Mouse (Mus musculus) liver, embryonic 15.5 days (tissue): ENCODE measurements around the gene Kdm1b. TPM values are rescaled to one million over a fixed set of nuclear protein-coding genes. Genes with fewer than 3 reads are reported as not detected.

Experiments used
- ATAC-seq: fragments of 200-750 bp; cut with Nextera tagmentation; 2 replicates; pipeline ENCODE4 v1.8.0; 2017; ENCODE audit warnings: moderate number of reproducible peaks, mild to moderate bottlenecking, moderate library complexity; ENCODE audit not compliant: insufficient read depth
- H3K27ac ChIP-seq: fragments of 300-500 bp; sonication (generic); replicated peaks from 2 replicates; pipeline ENCODE4 v1.5.1; 2015; ENCODE audit warnings: mild to moderate bottlenecking, inconsistent platforms
- H3K27me3 ChIP-seq: fragments of 300-500 bp; sonication (generic); 2 replicates; pipeline ENCODE4 v1.6.1; 2015; ENCODE audit warnings: mild to moderate bottlenecking, inconsistent platforms
- H3K36me3 ChIP-seq: fragments of 300-500 bp; sonication (generic); replicated peaks from 2 replicates; pipeline ENCODE4 v1.6.1; 2015; ENCODE audit warnings: moderate library complexity, mild to moderate bottlenecking, inconsistent platforms
- H3K4me1 ChIP-seq: fragments of 300-500 bp; sonication (generic); replicated peaks from 2 replicates; pipeline ENCODE4 v1.6.1; 2015; ENCODE audit warnings: inconsistent platforms
- H3K4me2 ChIP-seq: fragments of 300-500 bp; sonication (generic); 2 replicates; pipeline ENCODE4 v1.6.1; 2015; ENCODE audit warnings: moderate library complexity, mild to moderate bottlenecking, inconsistent platforms
- H3K4me3 ChIP-seq: fragments of 300-500 bp; sonication (generic); replicated peaks from 2 replicates; pipeline ENCODE4 v1.5.1; 2015; ENCODE audit warnings: mild to moderate bottlenecking, inconsistent platforms
- H3K9ac ChIP-seq: fragments of 300-500 bp; sonication (generic); 2 replicates; pipeline ENCODE4 v1.6.1; 2015; ENCODE audit warnings: moderate library complexity, mild to moderate bottlenecking, inconsistent platforms
- H3K9me3 ChIP-seq: fragments of 300-500 bp; sonication (generic); replicated peaks from 2 replicates; pipeline ENCODE4 v1.6.1; 2016; ENCODE audit warnings: inconsistent platforms
- WGBS: fragments of 180-500 bp; shearing (Covaris S2); methylation state at CpG from one replicate; pipeline ENCODE4 v1.1.7; 2015; ENCODE audit warnings: mixed read lengths; ENCODE audit not compliant: insufficient replicate concordance; 5-methylcytosine and 5-hydroxymethylcytosine counted together
- polyA plus RNA-seq: library from polyadenylated mRNA; unstranded; fragments of >200 nt; fragmentation: Nextera tagmentation; extraction: Ambion mirVana; gene quantifications from 2 replicates; pipeline ENCODE4 v1.2.1, GENCODE M21; 2015

Kdm1b gene
- polyA plus RNA-seq, 1 experiment from 2014 or later = 3.1 TPM

- no peak for ATAC-seq
- no peak overlapping the region for H3K9ac ChIP-seq
- H3K36me3 ChIP-seq = peaks cover 10% of the 10 kb centered on the region
- no peak overlapping the region for H3K4me3 ChIP-seq
- H3K4me2 ChIP-seq = no peak overlapping the region
- no peaks in the 10 kb centered on the region for H3K9me3 ChIP-seq
- no peaks in the 10 kb centered on the region; the same call in 1 of the 2 replicates for H3K27me3 ChIP-seq
- 76% methylated on average over 7 of the region's 7 CpGs for whole genome bisulfite sequencing
- H3K27ac ChIP-seq = no peak overlapping the region
- no peaks in the 10 kb centered on the region for H3K4me1 ChIP-seq
Measured at GRCm38 (mm10) chr13:47134836-47135235, 91.5 kb downstream of the Kdm1b start.

Other genes with a start within 250 kb of the Kdm1b start
- 4.1 and 5.3 TPM in 2 replicates for gene Kif13a, start 113.6 kb upstream of the Kdm1b start, polyA plus RNA-seq
- 0.40 and 0.52 TPM in 2 replicates for gene Nhlrc1, start 28.6 kb upstream of the Kdm1b start, polyA plus RNA-seq
- 11.5 and 13.1 TPM in 2 replicates for gene Tpmt, start 1.2 kb downstream of the Kdm1b start, polyA plus RNA-seq
- 317 and 361 TPM in 2 replicates for gene Dek, start 62.7 kb downstream of the Kdm1b start, polyA plus RNA-seq
- gene Rnf144b, start 79.2 kb downstream of the Kdm1b start, polyA plus RNA-seq = 1.8 and 2.1 TPM in 2 replicates